Mouse (Mus musculus) layer of hippocampus, adult 18-20 months (tissue): Measurements from ENCODE around the gene Brd7. TPM values are rescaled to one million over a fixed set of nuclear protein-coding genes. Genes with fewer than 3 reads are reported as not detected.

Source experiments
- DNase-seq, 2 experiments: peaks; one replicate each; pipeline ENCODE4 v3.0.0; 2022; ENCODE audit warnings: low spot score in 2 of 2
- total RNA-seq, 2 experiments: library from RNA; stranded (reverse); gene quantifications; 2 replicates each; pipeline ENCODE4 v1.2.3; 2021

The Brd7 gene
- total RNA-seq, 2 experiments from 2014 or later: 48.4 to 49.9 TPM

DNA sequence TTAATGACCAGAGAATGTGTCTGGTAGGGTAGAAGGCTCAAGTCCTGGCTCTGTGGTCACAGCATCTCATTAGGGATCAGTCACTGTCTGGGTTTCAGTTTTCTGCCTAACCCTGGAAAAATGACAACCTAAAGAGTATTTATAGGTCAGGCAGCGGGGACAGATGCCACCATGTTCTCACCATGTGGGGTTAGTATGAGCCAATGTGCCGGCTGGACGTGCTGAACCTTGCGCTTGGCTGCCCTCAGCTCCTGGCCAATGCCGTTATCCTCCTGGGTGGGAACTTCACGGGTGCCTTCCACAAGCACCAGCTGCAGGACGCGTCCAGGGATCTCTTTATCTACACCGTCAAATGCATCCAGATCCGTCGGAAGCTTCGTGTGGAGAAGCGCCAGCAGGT, 51.7 kb downstream of the Brd7 start:
- DNase-seq: no peak

DNA sequence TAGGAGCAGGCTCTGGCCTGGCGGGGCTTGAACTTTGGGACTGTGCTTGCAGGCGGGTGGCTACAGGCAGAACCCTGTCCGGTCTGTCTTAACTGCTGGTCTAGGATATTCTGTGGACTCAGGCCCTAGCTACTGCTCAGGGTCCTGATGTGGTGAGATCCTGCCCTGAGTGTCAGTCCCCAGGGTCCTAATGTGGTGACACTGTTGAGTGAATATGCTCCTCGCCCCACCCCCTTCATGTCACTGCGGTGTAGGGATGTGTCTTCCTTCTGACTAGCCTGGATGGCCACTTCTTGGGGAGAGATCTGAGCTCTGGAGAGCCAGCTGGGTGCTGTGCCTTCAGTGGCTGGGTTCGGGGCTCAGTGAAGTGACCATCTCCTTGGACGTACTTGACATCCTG, 52.1 kb downstream of the Brd7 start:
- DNase-seq: no peak

DNA sequence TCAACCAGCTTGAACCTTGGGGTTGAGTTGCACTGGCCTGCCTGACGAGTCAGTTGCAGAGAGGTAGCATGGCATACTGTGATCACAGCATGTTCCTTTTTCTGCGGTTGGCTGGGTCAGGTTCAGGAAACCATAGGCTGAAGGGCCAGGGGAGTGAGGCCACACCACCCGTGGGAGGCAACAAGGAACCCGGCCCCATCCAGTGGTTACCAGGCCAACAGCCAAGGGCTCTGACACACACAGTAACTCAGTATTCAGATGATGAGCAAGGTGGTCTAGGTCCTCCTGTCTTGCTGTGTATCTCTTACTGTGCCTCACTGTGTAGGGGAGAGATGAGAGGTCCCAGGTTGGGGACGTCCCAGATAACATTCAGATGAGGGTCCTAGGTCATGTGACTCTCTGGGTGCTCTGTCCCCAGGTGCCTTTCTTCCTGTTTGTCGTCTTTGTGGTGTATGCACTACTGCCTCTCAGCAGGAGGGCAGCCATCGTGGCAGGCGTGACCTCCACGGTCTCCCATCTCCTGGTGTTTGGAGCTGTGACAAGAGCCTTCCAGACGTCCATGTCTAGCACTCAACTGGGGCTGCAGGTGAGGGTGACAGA, 52.6 kb downstream of the Brd7 start:
- no peak for DNase-seq

DNA sequence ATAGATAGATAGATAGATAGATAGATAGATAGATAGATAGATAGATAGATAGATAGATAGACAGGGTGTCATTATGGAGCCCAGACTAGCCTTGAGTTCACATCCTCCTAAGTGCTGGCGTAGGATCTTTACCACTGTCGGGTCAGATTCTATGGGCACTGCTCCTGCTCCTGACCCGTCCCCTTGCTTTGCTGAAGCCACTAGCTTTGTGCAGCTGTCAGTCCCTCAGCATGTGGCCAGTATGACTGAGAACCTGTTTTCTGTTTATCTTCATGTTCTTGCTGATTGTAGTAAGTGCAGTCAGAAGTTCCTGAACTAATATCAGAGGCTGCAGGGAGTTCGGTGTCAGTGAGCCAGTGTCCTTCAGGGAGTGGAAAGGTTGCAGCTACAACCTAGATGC, 54.3 kb downstream of the Brd7 start:
- no peak for DNase-seq

DNA sequence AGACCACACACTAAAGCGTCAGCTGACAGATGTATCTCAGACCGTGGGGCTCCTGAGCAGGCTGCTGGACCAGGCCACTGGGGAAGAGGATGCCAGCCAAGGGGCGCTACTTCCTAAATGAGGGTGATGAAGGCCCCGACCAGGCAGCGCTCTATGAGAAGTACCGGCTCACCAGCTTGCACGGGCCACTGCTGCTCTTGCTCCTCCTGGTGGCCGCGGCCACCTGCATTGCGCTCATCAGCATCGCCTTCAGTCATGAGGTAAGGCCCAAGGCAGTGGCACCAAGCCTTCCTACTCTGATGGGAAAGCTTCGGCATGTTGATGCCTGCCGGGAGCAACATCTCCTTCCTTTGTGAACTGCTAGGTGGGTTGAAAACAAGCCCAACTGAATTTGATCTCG, 55.5 kb downstream of the Brd7 start:
- DNase-seq: no peak

DNA sequence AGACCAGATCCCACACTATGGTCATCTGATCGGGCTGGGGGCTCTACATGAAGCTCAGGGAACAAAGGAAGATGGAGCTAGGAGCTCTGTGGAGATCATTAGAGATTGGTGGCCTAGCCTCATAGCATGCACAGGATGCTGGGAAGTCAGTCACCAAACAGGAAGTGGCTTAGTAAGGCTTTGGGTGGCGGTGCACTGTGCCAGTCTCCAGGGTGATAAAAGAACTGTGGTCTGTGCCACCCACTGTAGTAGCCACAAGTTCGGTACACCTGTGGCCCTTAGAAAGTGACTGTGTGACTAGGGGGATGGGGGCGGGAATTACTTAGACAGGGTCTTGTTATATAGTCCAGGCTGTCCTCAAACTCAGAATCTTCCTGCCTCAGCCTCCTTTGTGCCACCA, 56.2 kb downstream of the Brd7 start:
- no peak for DNase-seq

DNA sequence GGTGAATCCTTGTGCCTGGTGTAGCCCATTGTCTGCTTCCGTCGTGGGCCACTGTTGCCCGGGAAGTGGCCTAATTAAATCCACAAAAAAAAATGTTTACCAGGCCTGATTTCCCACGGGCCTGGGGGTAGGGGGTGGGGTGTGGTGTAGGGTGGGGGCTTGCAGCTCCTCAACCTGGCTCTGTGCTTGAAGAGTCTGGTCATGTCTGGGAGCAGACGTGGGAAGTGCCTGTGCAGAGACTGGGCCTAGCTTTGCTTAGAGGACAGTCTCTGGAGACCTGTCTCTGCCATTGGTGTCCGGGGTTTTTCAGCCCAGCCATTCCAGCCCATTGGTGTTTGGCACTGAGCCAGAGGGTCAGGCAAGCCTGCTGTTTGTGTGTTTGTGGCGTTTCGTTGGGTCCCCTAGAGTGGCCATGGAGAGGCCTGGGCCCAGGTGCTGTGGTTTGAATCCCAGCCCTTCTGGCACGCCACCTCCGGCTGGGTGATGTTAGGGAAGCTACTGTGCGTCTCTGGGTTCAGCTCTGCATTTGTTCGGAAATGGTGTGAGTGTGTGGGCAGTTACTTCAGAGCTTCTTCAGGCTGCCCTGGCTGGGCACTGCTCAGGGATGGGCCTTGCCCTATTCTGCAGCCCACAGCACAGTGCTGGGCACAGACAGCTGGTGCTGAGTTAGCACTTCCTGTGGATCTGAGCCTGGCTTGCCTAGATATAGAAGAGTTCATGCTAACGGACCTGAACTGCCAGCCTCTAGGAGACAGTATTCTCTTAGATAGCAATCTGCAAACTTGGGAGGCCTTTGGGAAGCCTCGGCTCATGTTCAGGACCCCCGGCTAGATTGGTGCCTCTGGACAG, 60.2 kb downstream of the Brd7 start:
- DNase-seq: no peak

DNA sequence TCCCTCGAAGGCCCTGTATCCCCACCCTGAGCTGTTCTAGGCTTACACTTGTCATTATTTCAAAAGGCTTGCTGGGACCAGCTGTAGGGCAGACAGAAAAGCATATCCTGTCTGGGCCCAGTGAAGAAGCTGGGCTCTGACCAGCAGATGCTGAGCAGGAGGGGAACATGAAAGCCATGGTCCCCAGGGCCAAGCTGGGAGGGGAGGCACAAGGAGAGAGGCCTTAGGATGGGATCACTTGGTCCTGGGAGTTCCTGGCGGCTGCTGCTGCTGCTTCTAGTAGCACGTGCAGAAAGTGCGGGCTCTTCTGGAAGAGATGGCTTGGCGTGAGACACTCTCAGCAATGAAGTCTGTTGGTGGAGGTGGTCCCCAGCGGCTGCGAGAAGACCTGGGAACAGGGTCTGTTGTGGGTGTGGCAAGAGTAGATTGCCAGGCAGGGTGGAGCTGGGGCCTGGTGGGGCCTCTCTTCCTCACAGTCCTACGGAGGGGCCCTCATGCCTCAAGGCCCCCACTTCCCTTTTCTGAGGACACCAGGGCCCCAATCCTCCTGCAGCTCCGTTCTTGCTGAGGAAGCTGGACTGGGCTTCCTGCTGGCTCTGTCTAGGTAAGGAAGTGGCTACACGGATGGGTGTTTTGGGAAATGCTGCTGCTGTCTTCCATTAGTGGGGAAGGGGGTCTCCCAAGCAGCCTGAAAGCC, 61.9 kb downstream of the Brd7 start:
- DNase-seq: no peak

DNA sequence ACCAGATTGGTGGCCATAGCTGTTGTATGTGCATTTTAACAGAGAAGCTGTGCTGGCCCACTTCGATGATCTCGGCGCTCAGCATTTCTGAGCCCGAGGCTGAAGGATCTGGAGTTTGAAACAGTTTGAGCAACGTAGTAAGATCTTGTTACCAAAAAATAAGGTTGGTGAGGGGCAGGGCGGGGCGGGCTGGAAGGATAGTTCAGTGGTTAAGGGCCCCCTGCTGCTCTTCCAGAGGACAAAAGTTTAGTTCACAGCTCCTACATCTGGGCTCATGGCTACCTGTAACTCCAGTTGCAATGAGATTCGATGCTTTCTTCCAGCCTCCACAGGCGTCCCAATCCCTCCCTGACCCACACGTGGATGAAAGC, 63.3 kb downstream of the Brd7 start:
- DNase-seq: no peak

DNA sequence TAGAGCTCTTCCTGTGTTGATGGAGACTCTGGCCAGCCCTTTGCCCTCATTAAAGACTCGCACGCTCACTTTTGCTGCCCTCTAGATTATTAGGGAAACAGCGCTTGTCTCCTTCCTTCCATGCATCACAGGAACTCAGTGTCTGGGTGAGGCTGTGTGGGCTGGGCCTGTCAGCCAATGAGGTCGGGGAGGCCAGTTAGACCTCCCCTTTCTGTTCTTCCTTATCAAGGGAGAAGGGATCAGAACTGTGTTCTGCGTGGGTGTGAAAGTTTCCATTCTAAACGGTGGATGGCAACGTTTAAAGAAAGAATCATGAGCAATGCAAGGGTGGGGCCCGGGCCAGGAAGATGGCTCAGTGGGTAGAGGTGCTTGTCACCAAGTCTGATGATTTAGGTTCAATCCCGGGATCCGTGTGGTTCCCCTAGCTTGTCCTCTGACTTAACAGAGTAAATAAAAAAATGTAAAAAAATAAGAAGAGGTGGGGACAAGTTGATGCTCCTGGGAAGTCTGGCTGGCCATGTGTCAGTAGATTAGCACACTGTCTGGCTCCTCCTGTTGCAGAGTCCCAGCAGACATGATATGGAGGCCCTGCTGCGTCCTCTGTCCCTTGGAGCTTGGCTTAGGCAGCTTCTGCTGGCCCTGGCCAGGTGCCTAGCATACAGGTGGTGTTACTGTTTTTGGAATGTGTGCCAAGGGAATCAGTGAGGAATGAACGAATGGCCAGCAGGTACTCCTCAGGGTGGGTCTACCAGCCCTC, 63.8 kb downstream of the Brd7 start:
- no peak for DNase-seq

DNA sequence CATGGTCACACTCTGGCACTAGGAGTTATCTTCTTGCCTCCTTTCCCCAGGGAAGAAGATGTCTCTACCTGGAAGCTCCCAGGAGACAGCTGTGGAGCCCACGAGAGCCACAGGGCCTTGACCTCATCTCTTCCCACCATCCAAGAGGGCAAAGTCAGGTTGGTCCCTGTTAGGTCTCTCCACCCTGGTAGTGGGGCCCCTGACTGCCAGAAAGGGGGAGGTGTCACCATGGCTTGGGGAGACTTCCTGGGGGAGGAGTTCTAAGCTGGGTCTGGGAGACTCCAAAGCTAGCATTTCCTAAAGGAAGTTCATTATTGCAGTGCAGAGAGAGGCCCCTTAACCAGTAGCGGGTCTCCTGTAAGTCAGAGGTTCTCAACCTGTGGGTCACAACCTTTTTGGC, 67.0 kb downstream of the Brd7 start:
- no peak for DNase-seq

DNA sequence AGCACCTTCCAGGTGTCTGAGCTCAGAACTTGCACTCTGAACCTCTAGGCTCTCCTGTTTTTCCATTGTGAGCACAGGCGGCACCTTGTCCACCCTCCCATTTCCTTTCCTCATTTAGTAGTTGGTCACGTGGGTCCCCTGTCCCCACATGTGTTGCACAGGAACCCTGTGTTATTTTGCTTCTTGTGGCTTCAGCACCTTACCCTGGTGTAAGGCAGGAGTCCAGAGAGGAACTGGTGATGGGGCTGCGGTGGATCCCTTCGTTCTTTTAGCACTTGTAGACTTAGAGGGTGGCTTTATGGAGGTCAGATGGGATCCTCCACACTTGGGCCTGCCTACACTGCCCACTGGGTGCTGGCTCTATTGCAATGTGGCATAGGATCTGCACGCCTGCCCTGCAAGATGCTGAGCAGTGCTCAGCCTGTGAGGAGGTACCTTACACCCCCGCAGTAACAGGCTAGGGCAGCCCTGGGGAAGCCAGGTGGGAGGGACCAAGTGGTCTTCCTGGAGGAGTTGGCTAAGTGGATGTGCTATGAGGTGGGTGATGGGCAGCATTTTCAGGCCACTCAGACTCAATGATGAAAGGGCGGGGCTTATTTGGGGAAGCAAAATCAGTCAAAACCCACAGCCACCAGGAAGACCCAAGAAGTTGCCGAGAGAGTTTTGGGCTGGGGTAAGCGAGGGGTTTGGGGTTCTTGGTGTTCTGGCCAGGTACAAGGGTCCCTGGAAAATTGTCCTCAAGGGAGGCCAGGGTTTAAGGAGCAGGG, 68.2 kb downstream of the Brd7 start:
- DNase-seq: no peak

DNA sequence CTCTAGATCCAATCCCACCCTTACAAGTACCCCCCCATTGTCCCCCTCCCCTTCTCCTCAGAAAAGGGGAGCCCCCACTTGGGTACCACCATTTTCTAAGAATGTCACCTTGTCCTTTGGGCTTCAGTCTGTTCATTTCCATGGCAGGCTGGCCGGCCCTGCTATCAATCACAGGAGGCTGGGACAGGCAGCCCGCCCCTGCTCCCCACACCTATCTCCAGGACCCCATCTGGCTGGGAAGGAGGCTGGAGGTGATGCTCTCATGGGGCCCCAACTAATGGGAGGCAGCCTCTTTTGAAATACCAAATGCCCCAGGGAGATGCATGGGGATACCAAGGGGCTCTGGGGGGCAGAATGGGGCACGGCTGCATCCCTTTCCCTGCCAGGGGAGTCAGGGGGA, 69.1 kb downstream of the Brd7 start:
- DNase-seq: no peak

DNA sequence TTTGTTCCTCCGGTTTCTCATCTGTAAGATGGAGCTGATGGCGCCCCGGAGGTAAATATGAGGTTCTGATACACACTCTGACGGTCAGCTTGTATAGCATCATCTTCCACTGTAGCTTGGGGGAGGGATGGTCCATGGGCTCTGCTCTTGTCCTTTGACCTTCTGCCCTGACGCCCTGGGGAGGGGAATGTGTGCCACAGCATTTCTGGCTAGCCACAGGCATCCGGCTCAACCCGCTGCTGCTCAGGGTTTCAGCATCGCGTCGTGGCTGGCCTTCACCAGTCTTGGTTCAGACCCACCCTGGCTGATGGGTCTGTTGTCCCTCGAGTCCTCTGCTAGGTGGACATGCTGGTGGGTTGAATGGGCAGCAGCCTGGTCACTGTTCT, 70.7 kb downstream of the Brd7 start:
- no peak for DNase-seq

DNA sequence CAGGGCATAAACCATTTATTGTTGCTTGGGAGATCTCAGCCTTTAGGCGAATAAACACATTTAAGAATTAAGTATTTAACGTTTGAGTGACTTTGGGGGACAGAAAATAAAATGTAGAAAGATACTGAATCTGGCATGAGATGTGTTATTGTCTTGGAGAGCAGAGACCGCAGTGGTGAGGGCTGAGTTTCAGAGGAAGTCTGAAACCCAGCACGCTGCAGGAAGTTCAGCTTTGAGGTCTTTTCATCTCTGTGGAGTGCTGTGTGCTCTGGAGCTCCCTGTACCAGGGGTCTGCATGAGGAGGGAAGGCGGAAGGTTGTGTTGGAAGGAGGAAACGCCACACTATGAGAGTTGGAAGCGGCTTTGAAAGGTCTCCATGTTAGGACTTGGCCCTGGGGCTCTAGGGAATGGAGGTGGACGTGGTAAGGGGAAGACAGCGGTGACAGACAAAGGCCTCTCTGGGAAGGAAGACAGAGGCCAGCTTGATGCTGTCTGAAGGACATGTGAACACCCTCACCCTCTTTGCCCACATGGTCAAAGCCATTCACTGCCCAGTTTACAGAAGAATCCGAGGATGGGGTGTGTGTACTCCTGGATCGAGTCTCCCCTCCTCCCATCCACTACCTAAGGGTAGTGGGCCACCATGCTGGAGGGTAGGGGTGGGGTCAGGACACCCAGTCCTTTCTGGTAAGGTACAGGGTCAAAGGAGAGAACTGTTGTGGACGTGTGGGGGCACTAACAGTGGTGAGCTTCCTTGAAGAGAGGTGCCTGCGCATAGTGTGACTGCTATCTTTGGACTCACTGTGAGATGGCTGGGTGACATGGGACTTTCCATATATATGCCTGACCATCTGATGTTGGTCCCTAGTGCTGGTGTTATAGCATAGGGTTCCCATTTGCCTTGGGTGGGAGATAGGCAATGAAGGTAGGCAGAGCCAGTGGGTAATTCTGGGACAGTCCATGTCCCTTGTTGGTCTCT, 71.4 kb downstream of the Brd7 start:
- no peak for DNase-seq

DNA sequence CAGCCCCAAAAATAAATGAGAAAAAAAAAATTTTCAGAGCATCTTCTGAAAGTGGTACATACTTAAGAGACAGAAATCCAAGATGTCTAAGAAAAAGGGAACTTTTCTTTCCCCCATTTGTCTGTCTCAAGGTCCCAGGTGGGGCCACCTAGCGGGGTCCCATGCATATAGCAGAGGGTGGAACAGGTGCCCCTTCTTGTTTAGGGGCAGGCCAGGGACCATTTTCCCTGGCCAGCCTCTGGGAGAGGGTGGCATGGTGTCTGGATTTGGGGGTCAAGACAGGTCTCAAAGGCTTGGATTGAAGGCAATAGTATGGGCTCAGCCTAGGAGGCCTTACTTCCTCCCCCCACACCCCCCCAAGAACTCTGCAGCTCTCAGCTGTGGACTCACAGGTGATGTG, 72.1 kb downstream of the Brd7 start:
- no peak for DNase-seq

DNA sequence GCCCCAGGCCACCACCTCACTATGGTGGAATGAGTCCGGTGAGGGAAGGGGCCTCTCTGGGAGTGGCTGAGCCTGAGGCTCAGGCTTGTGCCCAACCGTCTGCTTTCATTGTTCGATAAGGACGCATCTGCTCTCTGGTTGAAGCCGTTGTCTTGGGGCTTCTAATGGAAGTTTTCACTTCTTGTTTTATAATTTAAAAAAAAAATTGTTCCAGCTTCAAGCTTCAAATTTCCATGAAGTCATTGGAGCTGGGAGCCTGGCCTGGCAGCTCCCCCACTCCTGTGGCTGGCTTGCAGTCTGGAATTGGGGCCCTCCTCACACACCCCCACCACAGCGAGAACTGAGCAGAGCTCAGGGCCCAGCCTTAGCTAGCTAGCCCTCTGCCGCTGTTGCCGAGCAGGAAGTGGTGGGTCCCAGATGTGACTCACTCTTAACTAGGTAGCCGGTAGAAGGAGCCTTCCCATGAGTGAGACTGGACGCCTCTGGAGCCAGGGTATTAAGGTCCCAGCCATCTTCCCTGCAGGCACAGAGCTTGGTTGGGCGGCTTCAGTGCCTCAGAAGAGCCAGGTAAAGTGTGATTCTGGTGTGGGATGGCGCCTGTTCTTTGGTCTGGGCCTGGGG, 73.3 kb downstream of the Brd7 start:
- DNase-seq: no peak

DNA sequence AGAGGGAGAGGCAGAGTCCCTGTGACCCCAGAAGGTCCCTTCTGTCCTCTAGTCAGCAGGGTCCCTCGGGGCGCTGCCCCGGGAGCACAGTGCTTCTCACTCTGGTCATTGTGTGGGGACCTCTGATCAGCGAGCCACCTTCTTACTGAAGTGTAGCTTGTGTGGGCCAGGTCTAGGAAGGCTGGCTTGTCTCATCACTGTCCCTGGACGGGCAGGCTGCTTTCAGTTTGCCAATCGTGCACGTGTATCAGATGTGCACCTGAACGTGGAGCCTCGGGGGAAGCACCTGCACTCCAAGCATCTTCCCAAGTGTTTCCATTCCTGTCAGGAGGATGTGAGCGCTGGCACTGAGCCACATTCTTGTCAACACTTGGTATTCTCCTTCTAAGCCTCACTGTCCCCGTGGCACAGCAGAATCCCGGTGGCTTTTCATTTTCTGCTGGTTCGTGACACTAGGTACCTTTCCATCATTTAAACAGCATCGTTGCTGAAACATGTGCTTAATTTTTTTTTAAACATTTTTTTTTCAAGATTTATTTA, 75.5 kb downstream of the Brd7 start:
- DNase-seq: no peak
